Mouse (Mus musculus): ENCODE results near the gene Tstd1.

Gene Tstd1

DNA sequence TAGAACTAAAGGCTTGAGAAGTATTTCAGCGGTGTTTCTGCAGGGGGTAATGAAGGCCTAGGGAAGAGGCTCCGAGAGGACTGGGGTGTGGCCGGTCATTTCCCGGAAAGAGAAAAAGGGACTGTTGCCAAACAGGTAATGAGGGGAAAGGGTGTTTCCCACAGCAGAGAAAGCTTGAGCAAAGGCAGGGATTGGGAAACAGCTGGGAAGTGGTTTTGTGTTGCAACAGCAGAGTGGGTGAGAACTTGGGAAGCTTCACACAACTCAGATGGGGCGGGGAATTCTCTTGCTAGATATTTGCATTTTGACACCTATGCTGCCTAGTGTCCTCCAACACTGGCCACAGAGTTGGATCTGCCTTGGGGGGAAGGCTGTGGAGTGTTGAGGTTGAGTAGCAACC lies 34.3 kb downstream of the Tstd1 start:
- no peak for DNase-seq (ENCODE audit: low spot score in 2 of 2)

DNA sequence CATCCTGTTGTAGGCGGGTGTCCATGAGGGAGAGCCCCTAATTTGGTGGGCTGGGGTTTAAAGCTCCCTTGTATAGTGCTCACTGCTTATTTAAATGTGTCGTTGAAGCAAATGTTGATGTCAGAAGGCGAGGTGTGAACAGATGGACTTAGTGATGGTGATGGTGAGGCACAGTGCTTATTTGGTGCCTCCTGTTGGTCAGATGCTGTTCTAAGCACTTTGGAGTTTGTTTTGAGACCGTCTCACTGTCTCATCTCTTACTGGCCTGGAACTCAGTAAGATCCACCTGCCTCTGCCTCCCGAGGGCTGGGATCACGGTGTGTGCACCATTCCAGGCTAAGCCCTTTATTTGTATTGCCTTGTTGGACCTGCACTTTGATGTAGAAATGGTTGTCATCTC lies 36.3 kb downstream of the Tstd1 start:
- no peak for DNase-seq (ENCODE audit: low spot score in 2 of 2)

DNA sequence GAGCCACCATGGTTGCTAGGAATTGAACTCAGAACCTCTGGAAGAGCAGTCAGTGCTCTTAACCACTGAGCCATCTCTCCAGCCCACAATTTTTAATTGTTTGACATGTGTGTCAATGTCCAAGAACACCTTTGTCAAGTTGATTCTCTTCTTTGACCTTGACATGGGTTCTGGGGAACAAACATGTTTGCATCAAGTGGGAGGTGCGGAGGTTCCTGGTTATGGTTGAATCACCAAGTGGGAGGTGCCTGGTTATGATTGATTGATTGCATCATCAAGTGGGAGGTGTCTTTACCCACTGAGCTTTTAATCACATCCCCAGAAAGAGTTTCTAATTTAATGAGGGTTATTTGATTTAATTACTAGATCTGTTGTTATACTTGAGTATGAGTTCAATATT lies 38.9 kb downstream of the Tstd1 start:
- DNase-seq (ENCODE audit: low spot score in 2 of 2), result no peak

DNA sequence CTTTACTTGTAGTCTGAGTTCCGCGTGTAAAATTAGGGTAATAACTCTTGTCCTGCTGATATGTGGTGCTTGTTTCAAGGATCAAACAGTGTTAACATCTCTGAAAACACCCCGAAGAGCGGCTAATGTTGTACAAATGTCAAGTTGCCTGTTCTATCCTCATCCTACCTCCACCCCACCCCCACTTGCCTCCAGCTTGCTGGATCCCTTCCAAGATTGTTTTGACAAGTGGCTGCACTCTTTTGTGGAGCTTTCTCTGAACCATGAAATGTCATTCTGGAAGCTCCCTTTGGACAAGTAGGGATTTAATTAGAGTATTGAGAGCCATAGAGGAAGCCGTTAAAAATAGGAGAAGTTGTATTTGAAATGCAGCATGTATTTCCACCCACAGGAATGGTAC lies 41.1 kb downstream of the Tstd1 start:
- DNase-seq (ENCODE audit: low spot score in 2 of 2), result no peak

DNA sequence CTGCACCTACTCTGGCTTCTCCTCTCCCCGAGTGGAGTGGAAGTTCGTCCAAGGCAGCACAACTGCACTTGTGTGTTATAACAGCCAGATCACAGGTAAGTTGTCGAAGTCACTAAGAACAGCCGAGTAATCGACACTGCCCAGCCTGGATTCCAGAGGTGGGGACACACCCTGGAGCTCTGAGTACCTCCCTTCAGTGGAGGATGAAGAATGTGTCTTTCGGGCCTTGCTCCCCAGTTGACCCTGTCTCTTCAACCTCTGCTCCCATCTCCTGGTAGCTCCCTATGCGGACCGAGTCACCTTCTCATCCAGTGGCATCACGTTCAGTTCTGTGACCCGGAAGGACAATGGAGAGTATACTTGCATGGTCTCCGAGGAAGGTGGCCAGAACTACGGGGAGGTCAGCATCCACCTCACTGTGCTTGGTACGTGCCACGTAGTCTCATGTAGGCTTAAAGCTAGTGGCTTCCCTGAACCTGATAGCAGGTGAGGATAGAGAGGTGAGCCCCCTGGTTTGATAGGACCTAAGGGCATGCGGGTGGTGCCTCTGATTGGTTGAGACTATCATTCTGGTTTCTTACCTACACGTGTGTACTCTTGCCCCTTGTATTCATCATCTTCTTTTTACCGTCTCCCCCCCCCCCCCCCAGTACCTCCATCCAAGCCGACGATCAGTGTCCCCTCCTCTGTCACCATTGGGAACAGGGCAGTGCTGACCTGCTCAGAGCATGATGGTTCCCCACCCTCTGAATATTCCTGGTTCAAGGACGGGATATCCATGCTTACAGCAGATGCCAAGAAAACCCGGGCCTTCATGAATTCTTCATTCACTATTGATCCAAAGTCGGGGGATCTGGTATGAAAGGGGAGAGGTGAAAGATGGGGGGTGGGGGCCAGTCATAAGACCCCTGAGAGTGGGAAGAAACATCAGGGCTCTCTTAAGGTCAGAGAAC lies 42.2 kb downstream of the Tstd1 start:
- DNase-seq (ENCODE audit: low spot score in 2 of 2), result no peak

DNA sequence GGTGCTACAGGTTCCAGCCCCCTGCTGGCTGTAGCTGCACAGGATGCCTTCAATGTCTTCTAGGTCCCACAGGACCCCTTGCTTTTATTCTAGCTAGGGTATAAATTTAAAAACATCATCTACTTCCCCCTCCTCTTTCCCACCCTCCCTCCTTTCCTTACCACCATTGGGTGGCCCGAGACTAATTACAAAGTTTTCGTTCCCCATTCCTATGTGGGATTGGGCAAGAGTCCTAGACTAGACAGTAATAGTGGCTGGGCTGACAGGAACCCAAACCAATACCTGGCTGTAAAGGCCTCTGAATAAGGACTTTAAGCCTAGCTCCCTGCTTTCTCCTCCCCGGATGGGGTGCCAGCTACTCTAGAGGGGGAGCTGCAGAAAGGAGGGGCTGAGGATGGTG lies 44.5 kb downstream of the Tstd1 start:
- no peak for DNase-seq (ENCODE audit: low spot score in 2 of 2)

DNA sequence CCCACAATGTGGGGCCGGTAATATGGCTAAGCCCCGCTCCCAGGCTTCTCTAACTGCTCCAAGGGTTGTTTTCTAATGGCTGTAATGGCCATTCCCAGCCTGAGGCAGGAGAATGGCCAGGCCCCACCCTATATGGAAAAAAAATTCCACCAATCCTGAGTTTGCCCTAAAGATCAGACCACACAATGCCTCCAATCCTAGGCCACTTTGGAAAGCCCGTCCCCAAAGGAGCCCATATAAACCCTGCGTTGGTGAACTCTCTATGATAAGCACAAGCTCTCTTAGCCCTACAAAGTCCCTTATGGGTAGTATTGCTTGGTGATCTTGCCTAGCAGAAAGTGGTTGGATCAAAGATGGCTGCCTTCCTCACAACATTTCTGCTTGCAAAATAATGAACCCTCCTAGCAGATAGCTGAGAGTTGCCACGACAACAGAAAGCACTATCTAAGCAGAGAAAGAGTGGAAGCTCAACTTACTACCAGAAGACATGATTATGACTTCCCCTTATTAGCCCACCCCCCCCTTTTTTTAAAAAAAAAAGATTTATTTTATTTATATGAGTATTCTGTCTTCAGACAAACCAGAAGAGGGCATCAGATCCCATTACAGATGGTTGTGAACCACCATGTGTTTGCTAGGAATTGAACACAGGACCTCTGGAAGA lies 47.2 kb downstream of the Tstd1 start:
- DNase-seq (ENCODE audit: low spot score in 2 of 2), result no peak

DNA sequence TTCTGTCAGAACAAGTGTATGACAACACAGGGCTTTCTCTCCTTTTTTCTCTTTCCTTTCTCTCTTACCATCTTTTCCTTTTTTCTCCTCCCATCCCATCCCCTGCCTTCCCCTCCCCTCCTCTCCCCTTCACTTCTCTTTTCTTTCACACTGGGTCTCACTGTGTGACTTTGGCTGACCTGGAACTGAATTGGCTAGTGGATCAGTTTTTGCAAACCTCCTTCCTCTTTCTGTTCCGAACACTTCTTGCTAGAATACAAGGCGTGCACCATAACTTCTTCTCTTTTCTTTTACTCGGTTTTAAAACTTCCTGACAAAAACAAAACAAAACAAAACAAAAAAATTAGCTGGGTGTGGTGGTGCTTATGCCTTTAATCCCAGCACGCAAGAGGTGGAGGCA lies 47.9 kb downstream of the Tstd1 start:
- DNase-seq (ENCODE audit: low spot score in 2 of 2), result no peak

DNA sequence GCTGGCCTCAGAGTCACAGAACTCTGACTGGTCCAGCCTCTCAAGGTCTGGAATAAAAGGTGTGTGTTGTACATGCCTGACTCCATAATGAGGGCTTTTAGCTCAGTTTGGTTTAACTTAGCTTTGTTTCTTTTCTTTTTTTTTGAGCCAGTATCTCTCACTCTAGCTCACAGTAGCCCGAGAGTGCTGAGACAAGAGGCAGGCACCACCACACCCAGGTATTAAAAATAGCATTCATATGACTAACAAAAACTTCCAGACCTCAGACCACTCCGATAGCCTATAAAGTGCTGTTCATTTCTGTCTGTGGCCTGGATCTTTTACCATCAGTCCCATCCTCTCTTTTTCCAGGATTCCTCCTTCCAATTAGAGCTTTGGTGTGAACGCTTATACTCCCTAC lies 51.0 kb downstream of the Tstd1 start:
- DNase-seq (ENCODE audit: low spot score in 2 of 2), result no peak

Measured in frontal cortex, postnatal 25 days (tissue).